Mouse (Mus musculus) ES-Bruce4 (cell line): ENCODE measurements around the gene Btbd19.

Experiments used
- CTCF ChIP-seq: IDR thresholded peaks from one replicate; pipeline ENCODE4 v1.8.1; 2011; ENCODE audit warnings: low read depth, low read length
- EP300 ChIP-seq: IDR thresholded peaks from 2 replicates; pipeline ENCODE4 v1.6.1; 2011; ENCODE audit warnings: low read depth, low read length; ENCODE audit not compliant: insufficient read depth
- POLR2A ChIP-seq: IDR thresholded peaks from one replicate; pipeline ENCODE4 v1.8.1; 2011; ENCODE audit warnings: low read length; ENCODE audit not compliant: insufficient read depth

DNA sequence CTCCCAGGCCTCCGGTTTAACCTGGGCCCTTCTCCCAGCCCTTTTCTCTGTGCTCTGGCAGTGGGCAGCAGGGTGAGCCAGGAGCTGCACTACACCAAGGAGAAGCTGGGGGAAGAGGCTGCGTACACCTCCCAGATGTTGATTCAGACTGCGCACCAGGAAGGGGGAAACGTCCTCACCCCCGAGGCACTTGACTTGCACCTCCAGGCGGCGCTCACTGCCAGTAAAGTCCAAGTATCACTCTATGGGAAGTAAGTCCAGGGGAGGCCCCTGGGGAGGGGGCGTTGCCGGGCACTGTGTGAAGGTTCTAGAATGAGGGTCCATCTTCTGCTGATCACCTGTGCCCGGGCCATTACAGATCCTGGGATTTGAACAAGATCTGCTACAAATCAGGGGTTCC lies 20.9 kb downstream of the Btbd19 start:
- TF ChIP-seq POLR2A = no peak
- TF ChIP-seq CTCF = peak; percentile 26
- no peak; the same call in 1 of the 2 replicates for TF ChIP-seq EP300
